Mouse (Mus musculus): ENCODE measurements around the gene Zeb2.

DNA sequence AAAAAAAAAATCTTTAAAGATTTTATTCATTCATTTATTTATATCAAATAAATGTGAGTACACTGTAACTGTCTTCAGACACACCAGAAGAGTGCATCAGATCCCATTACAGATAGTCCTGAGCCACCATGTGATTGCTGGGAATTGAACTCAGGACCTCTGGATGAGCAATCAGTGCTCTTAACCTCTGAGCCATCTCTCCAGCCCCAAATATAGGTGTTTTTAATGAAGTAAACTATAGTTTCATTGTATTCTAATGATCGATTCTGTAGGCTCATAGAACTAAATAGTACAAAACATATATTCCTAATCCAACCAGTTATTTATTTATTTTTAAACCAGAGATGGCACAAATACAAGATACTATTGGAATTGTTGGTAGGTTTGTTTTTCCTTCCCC lies 147.6 kb downstream of the Zeb2 start:
- TF ChIP-seq CTCF (IDR thresholded peaks at IDR 0.05; ENCODE audit: borderline replicate concordance, control insufficient read depth, extremely low read depth, insufficient read depth, low read length, poor library complexity) (no peak), POLR2A (IDR thresholded peaks at IDR 0.05; ENCODE audit: control insufficient read depth, extremely low read depth, insufficient read depth, low read length, poor library complexity) (no peak)

Measured in thymus, adult 2 months (tissue).